Mouse (Mus musculus): Measurements from ENCODE around the gene Actb. TPM values are rescaled to one million over a fixed set of nuclear protein-coding genes. Genes with fewer than 3 reads are reported as not detected.

Gene Actb
- total and polyA plus RNA-seq, 3 experiments: 1,403 to 4,417 (median 3,042) TPM

GRCm38 (mm10) chr5:142896192-142896591, 10.4 kb downstream of the Actb start:
- no peaks in the 10 kb centered on the region for H3K27me3 ChIP-seq (ENCODE audit: control insufficient read depth in 1 of 2, insufficient read depth in 2 of 2, low read length in 2 of 2)
- H3K79me2 ChIP-seq (ENCODE audit: control insufficient read depth, insufficient read depth, low read length, poor library complexity): peaks cover 13% of the 10 kb centered on the region
- TF ChIP-seq SIN3A (IDR thresholded peaks at IDR 0.05; ENCODE audit: low read length): peak; percentile 67
- no peak for TF ChIP-seq MYB (IDR thresholded peaks at IDR 0.05; ENCODE audit: low read depth, low read length)
- TF ChIP-seq MEF2A (IDR thresholded peaks at IDR 0.05; ENCODE audit: extremely low read depth, insufficient replicate concordance, low read depth, low read length, poor library complexity, severe bottlenecking): no peak
- TF ChIP-seq RAD21 (IDR thresholded peaks at IDR 0.05; ENCODE audit: low read depth, low read length): no peak
- peak; percentile 29; the same call in 1 of the 2 replicates for TF ChIP-seq NELFE (IDR thresholded peaks at IDR 0.05; ENCODE audit: low read depth, low read length)
- no peak for TF ChIP-seq POLR2AphosphoS5 (IDR thresholded peaks at IDR 0.05; ENCODE audit: borderline replicate concordance, low read depth, low read length)
- peak; percentile 93 for TF ChIP-seq MYC (IDR thresholded peaks at IDR 0.05; ENCODE audit: low read depth, low read length)
- no peak for TF ChIP-seq CHD2 (IDR thresholded peaks at IDR 0.05; ENCODE audit: low read length)
- TF ChIP-seq TCF12 (IDR thresholded peaks at IDR 0.05; ENCODE audit: low read depth, low read length): peak; percentile 25
- TF ChIP-seq NRF1 (IDR thresholded peaks at IDR 0.05; ENCODE audit: insufficient read depth, low read depth, low read length, poor library complexity, severe bottlenecking): no peak
- TF ChIP-seq ELF1 (IDR thresholded peaks at IDR 0.05; ENCODE audit: low read depth, low read length): no peak
- peak; percentile 60 for TF ChIP-seq ETS1 (IDR thresholded peaks at IDR 0.05; ENCODE audit: low read depth, low read length)
- no peak for TF ChIP-seq JUND (IDR thresholded peaks at IDR 0.05; ENCODE audit: low read depth, low read length)
- TF ChIP-seq SMC3 (IDR thresholded peaks at IDR 0.05; ENCODE audit: low read depth, low read length): peak; percentile 28; the same call in 1 of the 2 replicates
- TF ChIP-seq CHD1 (IDR thresholded peaks at IDR 0.05; ENCODE audit: low read depth, low read length): no peak; the same call in 1 of the 2 replicates
- peak in 2 of 3 experiments; percentile 25 to 40; a peak in 3 of 6 replicates for TF ChIP-seq CTCF (IDR thresholded peaks at IDR 0.05 in 2 of 3, conservative IDR thresholded peaks at IDR 0.05 in 1 of 3; ENCODE audit: control insufficient read depth in 1 of 3, insufficient read depth in 1 of 3, low read depth in 2 of 3, low read length in 3 of 3, poor library complexity in 1 of 3, severe bottlenecking in 1 of 3)
- peak; percentile 91 for TF ChIP-seq MAX (IDR thresholded peaks at IDR 0.05; ENCODE audit: low read length)
- no peak for TF ChIP-seq KAT2A (conservative IDR thresholded peaks at IDR 0.05; ENCODE audit: low read depth, low read length)
- TF ChIP-seq ZNF384 (IDR thresholded peaks at IDR 0.05; ENCODE audit: low read depth, low read length): no peak
- TF ChIP-seq EP300 (IDR thresholded peaks at IDR 0.05; ENCODE audit: low read depth in 1 of 2, low read length in 2 of 2): peak in 1 of 2 experiments; percentile 42; a peak in 2 of 4 replicates
- TF ChIP-seq ZKSCAN1 (IDR thresholded peaks at IDR 0.05; ENCODE audit: low read depth, low read length): no peak
- TF ChIP-seq POLR2A (IDR thresholded peaks at IDR 0.05; ENCODE audit: control insufficient read depth in 1 of 2, insufficient read depth in 1 of 2, low read depth in 1 of 2, low read length in 2 of 2, poor library complexity in 1 of 2): peak in 1 of 2 experiments; percentile 51; a peak in 2 of 4 replicates
- no peak for TF ChIP-seq POLR2AphosphoS2 (IDR thresholded peaks at IDR 0.05; ENCODE audit: low read length)
- no peak for TF ChIP-seq ZMIZ1 (IDR thresholded peaks at IDR 0.05; ENCODE audit: low read depth, low read length)
- peak; percentile 87 for TF ChIP-seq MXI1 (IDR thresholded peaks at IDR 0.05; ENCODE audit: low read depth, low read length)
- DNase-seq (ENCODE audit: low read depth, low spot score): peak; percentile 72
- peak overlapping the region; percentile 80 for H3K27ac ChIP-seq (ENCODE audit: control insufficient read depth, low read depth, low read length)
- H3K4me3 ChIP-seq (ENCODE audit: control insufficient read depth in 1 of 2, insufficient read depth in 1 of 2, low read depth in 2 of 2, low read length in 2 of 2): peak overlapping the region; percentile 64 to 85
- H3K9ac ChIP-seq (ENCODE audit: control insufficient read depth, low read depth, low read length, poor library complexity, severe bottlenecking): peak overlapping the region; percentile 58
- H3K9me3 ChIP-seq (replicated peaks; ENCODE audit: insufficient read depth, low read length): no peaks in the 10 kb centered on the region
- H3K4me1 ChIP-seq (ENCODE audit: control insufficient read depth in 1 of 2, insufficient read depth in 2 of 2, low read length in 2 of 2): peaks cover 2 to 8% of the 10 kb centered on the region in 2 experiments; a peak in 2 of 4 replicates
- peaks cover 0 to 8% of the 10 kb centered on the region in 2 experiments; a peak in 2 of 4 replicates for H3K36me3 ChIP-seq (ENCODE audit: control insufficient read depth in 1 of 2, insufficient read depth in 2 of 2, low read length in 2 of 2)

Data from MEL (cell line).